Mouse (Mus musculus) stomach, embryonic 16.5 days (tissue): ENCODE measurements at regions not wholly inside any gene's neighbourhood (a gene's known extent, or its start where the extent isn't known, plus 50 kb on each side); places are given as distances from the start of the nearest gene placed in this dataset.

Experiments used
- ATAC-seq: fragments of 200-750 bp; cut with Nextera tagmentation; 2 replicates; pipeline ENCODE4 v1.8.0; 2017; ENCODE audit warnings: moderate number of reproducible peaks, moderate TSS enrichment; ENCODE audit not compliant: insufficient read depth, low FRiP score
- H3K27ac ChIP-seq: fragments of 300-500 bp; sonication (generic); 2 replicates; pipeline ENCODE4 v1.5.1; 2014; ENCODE audit warnings: low read length
- H3K27me3 ChIP-seq: fragments of 300-500 bp; sonication (generic); 2 replicates; pipeline ENCODE4 v1.6.1; 2014; ENCODE audit warnings: low read length, control low read depth, mixed read lengths; ENCODE audit not compliant: control insufficient read depth, insufficient read depth
- H3K36me3 ChIP-seq: fragments of 300-500 bp; sonication (generic); 2 replicates; pipeline ENCODE4 v1.6.1; 2014; ENCODE audit warnings: low read length; ENCODE audit not compliant: control insufficient read depth, insufficient read depth
- H3K4me1 ChIP-seq: fragments of 300-500 bp; sonication (generic); 2 replicates; pipeline ENCODE4 v1.6.1; 2014; ENCODE audit warnings: low read length, control low read depth, mixed read lengths; ENCODE audit not compliant: control insufficient read depth, insufficient read depth
- H3K4me2 ChIP-seq: fragments of 300-500 bp; sonication (generic); 2 replicates; pipeline ENCODE4 v1.6.1; 2014; ENCODE audit warnings: low read depth, low read length, mixed read lengths
- H3K4me3 ChIP-seq: fragments of 300-500 bp; sonication (generic); replicated peaks from 2 replicates; pipeline ENCODE4 v1.5.1; 2014; ENCODE audit warnings: mild to moderate bottlenecking, low read length
- H3K9ac ChIP-seq: fragments of 300-500 bp; sonication (generic); 2 replicates; pipeline ENCODE4 v1.6.1; 2014; ENCODE audit warnings: low read length
- H3K9me3 ChIP-seq: fragments of 300-500 bp; sonication (generic); replicated peaks from 2 replicates; pipeline ENCODE4 v1.6.1; 2016; ENCODE audit warnings: low read length, control low read depth; ENCODE audit not compliant: control insufficient read depth
- WGBS: fragments of 180-500 bp; shearing (Covaris S2); extraction: QIAGEN DNeasy Blood & Tissue Kit; methylation state at CpG from one replicate; pipeline ENCODE4 v1.1.7; 2014; 5-methylcytosine and 5-hydroxymethylcytosine counted together
- microRNA counts: library from miRNA; unstranded; fragments of <30 nt; microRNA quantifications from one replicate; lab custom pipeline; 2016
- microRNA-seq: library from miRNA; unstranded; fragments of <30 nt; microRNA quantifications from one replicate; pipeline ENCODE4, GENCODE M21; 2016

- peaks cover 14% of the 10 kb centered on the region for H3K4me1 ChIP-seq
- H3K27me3 ChIP-seq = no peaks in the 10 kb centered on the region
- H3K4me2 ChIP-seq = no peak overlapping the region
- H3K9ac ChIP-seq = no peak overlapping the region
- WGBS = 86% methylated on average over 5 of the region's 5 CpGs
- H3K27ac ChIP-seq = no peak overlapping the region
- H3K9me3 ChIP-seq = no peaks in the 10 kb centered on the region
- no peak overlapping the region for H3K4me3 ChIP-seq
- H3K36me3 ChIP-seq = no peaks in the 10 kb centered on the region
- no peak for ATAC-seq
Observed at GRCm38 (mm10) chr9:41215026-41215425, 53.5 kb upstream of the Ubash3b start.

- Histone ChIP-seq H3K9me3 (no peaks in the 10 kb centered on the region), H3K4me1 (peaks cover 14% of the 10 kb centered on the region), H3K36me3 (no peaks in the 10 kb centered on the region), H3K9ac (peak overlapping the region; percentile 57), H3K4me2 (peak overlapping the region; percentile 50), H3K4me3 (peak overlapping the region; percentile 24; the same call in 1 of the 2 replicates), H3K27me3 (no peaks in the 10 kb centered on the region), H3K27ac (peak overlapping the region; percentile 88)
- ATAC-seq = no peak
- 29% methylated on average over 14 of the region's 14 CpGs for WGBS
Observed at GRCm38 (mm10) chr9:41212943-41213529, 51.5 kb upstream of the Ubash3b start.

- peak; percentile 52; the same call in 1 of the 2 replicates for ATAC-seq
- Histone ChIP-seq H3K9me3 (no peaks in the 10 kb centered on the region), H3K27me3 (no peaks in the 10 kb centered on the region), H3K4me3 (peak overlapping the region; percentile 24), H3K4me1 (peaks cover 14% of the 10 kb centered on the region), H3K27ac (peak overlapping the region; percentile 88), H3K4me2 (peak overlapping the region; percentile 50), H3K36me3 (no peaks in the 10 kb centered on the region), H3K9ac (peak overlapping the region; percentile 57)
- 1% methylated on average over 7 of the region's 7 CpGs for WGBS
Observed at GRCm38 (mm10) chr9:41212303-41212901, 50.9 kb upstream of the Ubash3b start.

GRCm38 (mm10) chr9:41211865-41212302 lies 50.4 kb upstream of the Ubash3b start:
- Histone ChIP-seq H3K4me3 (no peak overlapping the region), H3K27ac (peak overlapping the region; percentile 88), H3K9me3 (no peaks in the 10 kb centered on the region), H3K36me3 (no peaks in the 10 kb centered on the region), H3K9ac (peak overlapping the region; percentile 34), H3K27me3 (no peaks in the 10 kb centered on the region), H3K4me1 (peaks cover 17% of the 10 kb centered on the region), H3K4me2 (peak overlapping the region; percentile 50)
- ATAC-seq = no peak
- WGBS = 43% methylated on average over 10 of the region's 10 CpGs

MicroRNAs in the stretch of these regions (microRNA counts, 519-probe panel; counts per million panel counts)
- microRNA mmu-miR-100 (lab: Ali Mortazavi, UCI) (3,406 counts per million, percentile 79 among the panel's probes with 10 or more counts), microRNA mmu-miR-125b-3p (lab: Ali Mortazavi, UCI) (2,720 counts per million, percentile 60 among the panel's probes with 10 or more counts)

Small RNA genes in the stretch of these regions (microRNA-seq; reads per million reads assigned to microRNA genes)
- gene Mir100 (7,821 reads per million, percentile 93 among the genes with 10 or more reads in this experiment), gene Mir125b-1 (623 reads per million, percentile 72 among the genes with 10 or more reads in this experiment), gene Mirlet7a-2 (238 reads per million, percentile 64 among the genes with 10 or more reads in this experiment)
